Mouse (Mus musculus) layer of hippocampus, adult 2 months (tissue): Measurements from ENCODE around the gene Slc19a2. TPM values are rescaled to one million over a fixed set of nuclear protein-coding genes. Genes with fewer than 3 reads are reported as not detected.

ENCODE experiments used
- DNase-seq, 2 experiments: peaks; one replicate each; pipeline ENCODE4 v3.0.0; 2022; ENCODE audit warnings: low spot score in 2 of 2
- H3K27ac ChIP-seq: fragments of 200-600 bp; 2 replicates; pipeline ENCODE4 v1.8.1; 2022
- H3K4me3 ChIP-seq: fragments of 200-600 bp; 2 replicates; pipeline ENCODE4 v1.8.1; 2022; ENCODE audit warnings: mild to moderate bottlenecking
- CTCF ChIP-seq: fragments of 200-600 bp; conservative IDR thresholded peaks from 2 replicates; pipeline ENCODE4 v1.8.1; 2022; ENCODE audit warnings: antibody characterized with exemption, mild to moderate bottlenecking, moderate library complexity
- total RNA-seq, 2 experiments: library from RNA; stranded (reverse); gene quantifications; 2 replicates each; pipeline ENCODE4 v1.2.3; 2021

Gene Slc19a2
- total RNA-seq, 2 experiments from 2014 or later, result 10.1 to 15.3 TPM

DNA sequence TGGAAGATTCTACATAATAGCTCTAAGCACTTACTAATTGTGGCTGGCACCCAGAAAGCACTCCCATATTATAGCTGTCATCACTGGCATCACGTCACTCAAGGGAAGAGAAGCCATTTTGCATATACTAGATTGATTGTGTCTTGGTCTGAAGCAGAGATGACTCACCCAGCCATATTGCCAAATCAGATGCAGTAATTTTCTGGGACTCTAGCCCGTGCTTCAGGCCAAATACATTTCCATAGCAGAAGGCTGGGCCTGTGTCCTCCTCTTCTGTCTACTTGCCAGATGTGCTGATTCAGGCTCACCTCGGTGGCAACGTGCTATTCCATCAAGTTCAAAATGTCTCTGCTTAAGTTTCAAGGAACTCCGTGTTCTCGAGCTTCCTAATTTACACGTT, 12.7 kb downstream of the Slc19a2 start:
- no peak for TF ChIP-seq CTCF
- Histone ChIP-seq H3K27ac (peak overlapping the region; percentile 56), H3K4me3 (no peak overlapping the region)
- peak in 1 of 2 experiments; percentile 61 for DNase-seq

DNA sequence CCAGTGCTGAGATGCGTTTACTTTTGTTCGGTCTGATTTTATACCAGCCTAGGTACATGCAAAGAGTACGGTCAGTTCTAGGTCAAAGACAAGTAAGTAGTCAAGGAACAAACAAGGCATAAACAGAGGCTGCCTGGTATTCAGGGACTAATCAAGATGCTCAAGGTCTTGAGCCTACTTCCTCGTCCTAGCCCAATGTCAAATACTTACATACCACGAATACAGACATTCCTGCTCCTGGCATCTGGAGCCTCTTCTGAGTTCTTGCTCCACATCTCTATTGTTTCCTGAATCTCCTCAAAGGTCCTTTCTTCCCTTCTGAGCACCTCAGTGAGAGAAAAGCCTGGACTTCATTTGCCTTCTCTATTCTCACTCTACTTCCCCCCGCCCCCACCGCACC, 22.1 kb downstream of the Slc19a2 start:
- no peak for TF ChIP-seq CTCF
- H3K4me3 ChIP-seq, result no peak overlapping the region
- no peak overlapping the region for H3K27ac ChIP-seq
- DNase-seq, result no peak

DNA sequence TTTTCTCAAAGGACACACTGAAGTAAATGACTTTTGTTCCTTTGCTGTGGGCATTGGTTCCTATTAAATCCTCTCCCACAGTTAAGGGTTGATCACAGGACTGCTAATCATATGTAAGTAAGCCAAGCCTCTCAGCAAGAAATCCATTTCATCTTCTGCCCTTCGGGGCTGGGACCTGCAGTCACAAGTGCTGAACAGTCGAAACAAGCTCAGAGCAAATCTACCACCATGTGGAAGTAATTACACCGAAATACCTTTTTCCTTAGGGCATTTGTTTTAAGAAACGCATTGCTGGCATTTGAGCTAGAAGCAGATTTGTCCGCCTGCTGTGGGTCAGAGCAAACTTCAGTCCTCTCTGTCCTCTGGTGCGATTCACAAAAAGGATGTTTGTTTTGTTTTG, 24.8 kb downstream of the Slc19a2 start:
- no peak for TF ChIP-seq CTCF
- no peak for DNase-seq
- H3K27ac ChIP-seq, result no peak overlapping the region
- H3K4me3 ChIP-seq, result no peak overlapping the region

GRCm38 (mm10) chr1:164275455-164275954, 26.7 kb downstream of the Slc19a2 start, which contains the start of gene Ccdc181:
Gene Ccdc181 (plus strand): TSS chr1:164275585.
- Histone ChIP-seq H3K27ac (peak within 1 kb of the TSS; percentile 90), H3K4me3 (peak within 1 kb of the TSS; percentile 79)
- peak; percentile 95 to 96 for DNase-seq
- peak; percentile 12; the same call in 1 of the 2 replicates for TF ChIP-seq CTCF

GRCm38 (mm10) chr1:164276552-164276951, 27.7 kb downstream of the Slc19a2 start:
- DNase-seq, result no peak
- H3K27ac ChIP-seq, result no peak overlapping the region
- H3K4me3 ChIP-seq, result no peak overlapping the region
- TF ChIP-seq CTCF, result no peak

- no peak for DNase-seq
- Histone ChIP-seq H3K4me3 (no peak overlapping the region), H3K27ac (no peak overlapping the region)
- no peak for TF ChIP-seq CTCF
Observed at GRCm38 (mm10) chr1:164279332-164279731, 30.5 kb downstream of the Slc19a2 start.

GRCm38 (mm10) chr1:164284007-164284406, 35.2 kb downstream of the Slc19a2 start:
- TF ChIP-seq CTCF, result no peak
- H3K27ac ChIP-seq, result no peak overlapping the region
- no peak for DNase-seq
- no peak overlapping the region for H3K4me3 ChIP-seq

DNA sequence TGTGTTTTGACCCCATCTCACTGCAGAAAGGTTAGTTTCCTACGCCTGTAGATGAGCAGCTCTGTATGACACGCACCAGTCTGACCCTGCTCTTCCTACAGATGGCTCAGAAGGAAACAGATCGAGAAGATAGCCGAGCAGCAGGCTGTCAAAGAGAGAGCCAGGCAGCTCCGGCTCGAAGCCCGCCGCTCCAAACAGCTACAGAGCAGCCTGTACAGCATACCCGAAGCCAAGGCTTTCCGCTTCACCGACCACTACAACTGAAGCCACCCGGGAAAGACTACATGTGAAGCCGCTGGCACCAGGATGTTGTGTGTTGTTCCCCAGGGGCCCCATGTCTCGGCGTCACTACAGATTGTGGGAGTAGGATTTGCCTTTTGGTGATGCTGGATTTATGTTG, 38.6 kb downstream of the Slc19a2 start:
- Histone ChIP-seq H3K4me3 (no peak overlapping the region), H3K27ac (no peak overlapping the region; the same call in 1 of the 2 replicates)
- no peak for TF ChIP-seq CTCF
- DNase-seq, result no peak

GRCm38 (mm10) chr1:164292040-164292439, 43.2 kb downstream of the Slc19a2 start:
- Histone ChIP-seq H3K4me3 (no peak overlapping the region), H3K27ac (no peak overlapping the region)
- no peak for DNase-seq
- TF ChIP-seq CTCF, result peak; percentile 63

DNA sequence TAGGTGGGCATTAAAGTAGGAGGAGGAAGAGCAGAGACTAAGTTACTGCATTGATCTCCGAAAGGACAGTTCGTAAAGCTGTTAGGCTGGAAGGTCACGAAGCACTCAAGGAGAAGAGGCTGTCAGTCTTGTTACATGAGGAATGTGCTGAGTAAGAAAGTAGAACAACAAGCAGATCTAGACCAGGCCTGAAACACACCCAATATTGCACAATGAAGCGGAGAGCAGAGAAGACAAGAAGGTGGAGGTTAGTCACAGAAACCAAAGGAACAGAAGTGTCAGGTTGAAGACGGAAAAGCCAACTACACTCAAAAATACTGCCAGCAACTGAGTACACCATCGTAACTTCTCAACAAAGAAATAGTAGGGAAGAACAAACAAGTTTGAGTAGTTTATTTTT, 45.2 kb downstream of the Slc19a2 start:
- Histone ChIP-seq H3K4me3 (no peak overlapping the region), H3K27ac (no peak overlapping the region)
- no peak for DNase-seq
- TF ChIP-seq CTCF, result no peak

DNA sequence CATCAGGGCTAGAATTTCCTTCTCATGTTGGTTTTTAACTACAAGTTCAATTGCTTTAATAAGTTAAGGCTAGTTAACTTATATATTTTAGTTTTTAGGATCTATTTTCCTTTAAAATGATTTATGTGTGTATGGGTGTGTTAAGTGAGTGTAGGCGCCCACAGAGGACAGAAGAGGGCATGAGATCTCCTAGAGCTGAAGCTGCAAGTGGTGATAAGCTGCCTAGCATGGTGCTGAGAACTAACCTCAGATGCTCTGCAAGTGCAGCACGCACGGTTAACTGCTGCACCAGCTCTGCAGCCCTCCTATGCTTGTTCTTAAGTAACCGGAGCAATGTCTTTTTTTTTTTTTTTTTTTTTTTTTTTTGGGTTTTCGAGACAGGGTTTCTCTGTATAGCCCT, 47.6 kb downstream of the Slc19a2 start:
- no peak for DNase-seq
- TF ChIP-seq CTCF, result no peak
- Histone ChIP-seq H3K4me3 (no peak overlapping the region), H3K27ac (no peak overlapping the region)

DNA sequence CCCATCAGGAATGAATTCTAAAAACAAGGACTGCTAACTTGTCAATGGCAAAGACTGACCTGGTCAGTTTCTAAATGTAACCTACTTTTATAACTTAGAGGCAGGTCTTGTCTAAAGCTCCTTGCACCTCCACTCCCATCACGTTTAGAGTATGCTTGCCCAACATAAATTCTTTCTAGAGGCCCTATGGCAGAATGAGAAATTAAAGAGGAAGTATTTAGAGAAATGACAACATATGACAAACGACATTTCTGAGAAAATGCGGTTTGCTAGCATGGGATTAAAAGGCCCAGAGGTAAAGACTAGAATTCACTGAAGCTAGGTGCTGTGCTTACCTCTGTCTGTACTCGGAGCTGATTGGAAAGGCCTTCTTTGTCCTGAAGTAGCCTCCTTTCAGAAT, 53.1 kb downstream of the Slc19a2 start:
- no peak for DNase-seq
- H3K27ac ChIP-seq, result no peak overlapping the region
- no peak for TF ChIP-seq CTCF
- H3K4me3 ChIP-seq, result no peak overlapping the region

DNA sequence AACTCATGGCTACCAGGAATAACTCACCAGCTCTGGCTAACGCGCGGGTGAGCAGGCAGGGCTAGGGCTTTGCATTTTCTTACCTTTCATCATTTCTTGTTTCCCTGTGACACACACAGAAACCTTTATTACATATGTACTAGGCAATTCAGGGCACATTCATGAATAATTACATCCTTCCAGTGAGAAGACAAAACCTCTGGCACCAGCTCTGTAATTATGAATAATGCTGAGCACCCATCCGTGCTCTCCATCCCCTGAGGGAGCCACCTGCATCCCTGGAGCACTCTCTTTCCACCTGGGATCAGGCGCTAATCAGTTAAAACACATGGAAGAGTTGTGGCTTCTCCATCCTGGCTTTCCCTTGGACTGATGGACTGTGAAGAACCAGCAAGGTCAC, 55.0 kb downstream of the Slc19a2 start, which contains the start of gene Nme7:
TSS of gene Nme7 (plus strand) at position 301 of the 400 bp plus-strand sequence.
- H3K27ac ChIP-seq, result no peak within 1 kb of the TSS
- TF ChIP-seq CTCF, result no peak

GRCm38 (mm10) chr1:164307124-164307751, 58.4 kb downstream of the Slc19a2 start, which contains the start of gene Blzf1:
Gene Blzf1 (minus strand): TSS chr1:164307489.
- DNase-seq, result peak; percentile 96 to 98
- Histone ChIP-seq H3K4me3 (peak within 1 kb of the TSS; percentile 85), H3K27ac (peak within 1 kb of the TSS; percentile 89)
- TF ChIP-seq CTCF, result no peak

More for the DNA sequence above, 55.0 kb downstream of the Slc19a2 start, which contains the start of gene Nme7:
- DNase-seq, result no peak
- no peak within 1 kb of the TSS for H3K4me3 ChIP-seq
